Mouse (Mus musculus) cerebellum, adult 8-10 months (tissue): ENCODE results near the gene Ust.

Experiments
- DNase-seq: peaks from one replicate; pipeline ENCODE4 v3.0.0; 2022

Ust gene

GRCm38 (mm10) chr10:8171556-8171955 lies 347.1 kb downstream of the Ust start:
- DNase-seq: no peak
